Mouse (Mus musculus) ES-Bruce4 (cell line): ENCODE data around the gene Ppm1h.

Experiments used
- CTCF ChIP-seq: IDR thresholded peaks from one replicate; pipeline ENCODE4 v1.8.1; 2011; ENCODE audit warnings: low read depth, low read length
- EP300 ChIP-seq: IDR thresholded peaks from 2 replicates; pipeline ENCODE4 v1.6.1; 2011; ENCODE audit warnings: low read depth, low read length; ENCODE audit not compliant: insufficient read depth
- POLR2A ChIP-seq: IDR thresholded peaks from one replicate; pipeline ENCODE4 v1.8.1; 2011; ENCODE audit warnings: low read length; ENCODE audit not compliant: insufficient read depth

DNA sequence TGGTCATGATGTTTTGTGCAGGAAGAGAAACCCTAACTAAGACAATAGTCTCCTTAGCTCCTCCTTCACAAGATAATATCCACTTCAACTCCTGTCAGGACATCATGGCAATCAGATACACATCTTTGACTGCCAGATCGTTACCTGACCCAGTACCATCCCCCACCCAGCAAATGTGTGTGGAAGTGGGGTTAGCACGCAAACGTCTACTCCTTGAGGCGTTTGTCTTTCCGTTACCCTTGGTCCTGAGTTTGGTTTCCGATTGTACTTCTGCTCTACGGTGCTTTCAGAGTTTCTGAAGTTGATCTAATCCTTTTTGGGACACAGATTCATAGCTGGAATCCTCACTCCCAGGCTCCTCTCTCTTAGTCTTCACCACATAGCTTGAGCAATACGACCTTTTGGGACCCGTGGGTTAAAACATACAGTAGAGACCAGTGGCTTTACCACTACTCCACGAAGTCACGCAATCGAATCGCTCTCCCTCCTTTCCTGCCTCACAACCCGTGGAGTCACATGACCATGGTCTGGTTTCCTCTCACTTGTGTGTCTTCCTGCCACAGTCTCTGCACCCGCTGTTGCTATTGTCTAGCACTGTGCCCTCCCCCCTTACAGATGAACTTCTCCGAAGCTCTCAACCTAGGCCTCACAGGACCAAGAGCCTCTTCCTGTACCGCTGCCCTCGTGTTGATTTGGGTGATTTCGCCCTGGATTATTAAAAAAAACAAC is 121.6 kb downstream of the Ppm1h start:
- TF ChIP-seq CTCF (no peak), EP300 (no peak), POLR2A (no peak)
